Mouse (Mus musculus) kidney, adult 2 months (tissue): Measurements from ENCODE around the gene Rhobtb1. TPM values are rescaled to one million over a fixed set of nuclear protein-coding genes. Genes with fewer than 3 reads are reported as not detected.

Experiments used
- DNase-seq: peaks from one replicate; pipeline ENCODE4 v3.0.0; 2021
- H3K27ac ChIP-seq: fragments of 200-500 bp; 2 replicates; pipeline ENCODE4 v1.5.1; 2012; ENCODE audit warnings: low read depth, low read length, control low read depth, inconsistent platforms; ENCODE audit not compliant: insufficient read depth
- H3K27me3 ChIP-seq: fragments of 200-500 bp; replicated peaks from 2 replicates; pipeline ENCODE4 v1.6.1; 2012; ENCODE audit warnings: mild to moderate bottlenecking, moderate library complexity, low read length, inconsistent platforms; ENCODE audit not compliant: control insufficient read depth, insufficient read depth
- H3K36me3 ChIP-seq: fragments of 200-500 bp; 2 replicates; pipeline ENCODE4 v1.6.1; 2012; ENCODE audit warnings: mild to moderate bottlenecking, moderate library complexity, low read length, inconsistent platforms; ENCODE audit not compliant: control insufficient read depth, insufficient read depth
- H3K4me1 ChIP-seq: fragments of 200-500 bp; 2 replicates; pipeline ENCODE4 v1.6.1; 2011; ENCODE audit warnings: low read length; ENCODE audit not compliant: control insufficient read depth, insufficient read depth
- H3K4me3 ChIP-seq: fragments of 200-500 bp; 2 replicates; pipeline ENCODE4 v1.5.1; 2011; ENCODE audit warnings: mild to moderate bottlenecking, low read depth, low read length, control low read depth; ENCODE audit not compliant: insufficient read depth
- CTCF ChIP-seq: fragments of 200-500 bp; conservative IDR thresholded peaks from 2 replicates; pipeline ENCODE4 v1.5.1; 2011; ENCODE audit warnings: low read depth, mild to moderate bottlenecking, control low read depth, low read length, moderate library complexity, mixed read lengths; ENCODE audit not compliant: insufficient read depth, insufficient read length
- POLR2A ChIP-seq: fragments of 200-500 bp; IDR thresholded peaks from one replicate; pipeline ENCODE4 v1.6.1; 2011; ENCODE audit warnings: low read depth, low read length, control low read depth
- WGBS: fragments of 180-500 bp; shearing (Covaris S2); methylation state at CpG from one replicate; pipeline ENCODE4 v1.1.7; 2018; 5-methylcytosine and 5-hydroxymethylcytosine counted together
- polyA plus RNA-seq: library from polyadenylated mRNA; depleted of rRNA; stranded (reverse); fragments of >200 nt; gene quantifications from 2 replicates; pipeline ENCODE4 v1.2.3, GENCODE M21; 2012

Gene Rhobtb1
- polyA plus RNA-seq, 1 experiment: 20.6 TPM

DNA sequence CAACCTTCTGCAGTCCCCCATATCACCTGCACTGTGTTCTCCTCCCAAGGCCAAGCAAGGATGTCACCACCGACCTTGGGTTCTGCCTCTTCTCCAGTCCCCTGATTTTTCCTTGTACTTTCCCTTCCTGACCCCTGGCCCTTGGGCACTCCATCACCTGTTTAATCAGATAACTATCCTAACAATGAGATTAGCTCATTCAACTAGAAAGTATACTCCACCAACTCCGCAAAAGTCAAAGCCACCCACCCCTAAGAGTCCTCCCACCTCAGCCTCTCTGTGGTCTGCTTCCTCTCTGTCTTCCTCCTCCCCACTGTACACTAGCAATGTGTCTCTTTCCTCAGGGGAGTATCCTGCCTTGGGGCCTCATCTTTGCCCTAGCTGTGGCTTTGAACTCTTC is 107.9 kb downstream of the Rhobtb1 start:
- peak overlapping the region; percentile 26 for H3K27ac ChIP-seq
- DNase-seq: no peak
- 30% methylated on average over 2 of the region's 2 CpGs for WGBS

GRCm38 (mm10) chr10:69259929-69260328 is 108.7 kb downstream of the Rhobtb1 start:
- Histone ChIP-seq H3K36me3 (no peaks in the 10 kb centered on the region; the same call in 1 of the 2 replicates), H3K27ac (peak overlapping the region; percentile 17), H3K27me3 (no peaks in the 10 kb centered on the region), H3K4me3 (no peak overlapping the region), H3K4me1 (peaks cover 16% of the 10 kb centered on the region; the same call in 1 of the 2 replicates)
- TF ChIP-seq POLR2A (no peak), CTCF (no peak)
- DNase-seq: peak; percentile 65
- WGBS: 51% methylated on average over 8 of the region's 8 CpGs

More for the DNA sequence above, 107.9 kb downstream of the Rhobtb1 start:
- H3K4me1 ChIP-seq: peaks cover 20% of the 10 kb centered on the region
- H3K36me3 ChIP-seq: no peaks in the 10 kb centered on the region; the same call in 1 of the 2 replicates
- TF ChIP-seq CTCF: no peak
- no peak for TF ChIP-seq POLR2A
- H3K4me3 ChIP-seq: no peak overlapping the region
- H3K27me3 ChIP-seq: no peaks in the 10 kb centered on the region

GRCm38 (mm10) chr10:69262918-69263822 is 111.9 kb downstream of the Rhobtb1 start:
- H3K4me1 ChIP-seq: peaks cover 24% of the 10 kb centered on the region; the same call in 1 of the 2 replicates
- TF ChIP-seq CTCF: no peak
- no peak for TF ChIP-seq POLR2A
- no peak overlapping the region for H3K4me3 ChIP-seq
- no peaks in the 10 kb centered on the region for H3K27me3 ChIP-seq
- DNase-seq: peak; percentile 88
- 26% methylated on average over 14 of the region's 14 CpGs for WGBS
- H3K36me3 ChIP-seq: no peaks in the 10 kb centered on the region; the same call in 1 of the 2 replicates
- peak overlapping the region; percentile 89 for H3K27ac ChIP-seq

DNA sequence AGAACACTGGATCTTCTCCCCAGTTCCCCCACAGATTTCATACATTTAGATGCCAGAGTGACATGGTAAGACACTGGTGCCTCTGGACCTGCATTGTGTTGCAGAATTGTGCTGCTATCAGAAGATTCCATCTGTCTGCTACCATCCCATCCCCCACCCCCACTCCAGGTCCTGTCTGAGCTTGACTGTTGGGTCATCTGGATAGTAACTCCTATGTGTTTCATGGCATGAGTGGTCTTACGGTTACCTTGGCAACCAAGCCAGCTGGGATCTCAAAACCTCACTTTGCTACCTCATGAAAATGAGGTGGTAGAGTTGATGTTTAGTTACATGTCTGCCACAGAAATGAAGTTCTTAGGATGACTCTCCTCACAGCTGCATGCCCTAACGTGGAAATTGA is 112.7 kb downstream of the Rhobtb1 start:
- Histone ChIP-seq H3K36me3 (no peaks in the 10 kb centered on the region; the same call in 1 of the 2 replicates), H3K27me3 (no peaks in the 10 kb centered on the region), H3K27ac (peak overlapping the region; percentile 95), H3K4me3 (no peak overlapping the region), H3K4me1 (peaks cover 24% of the 10 kb centered on the region; the same call in 1 of the 2 replicates)
- DNase-seq: no peak
- 45% methylated on average over 2 of the region's 2 CpGs for WGBS
- no peak for TF ChIP-seq CTCF
- TF ChIP-seq POLR2A: no peak

GRCm38 (mm10) chr10:69265421-69265820 is 114.2 kb downstream of the Rhobtb1 start:
- Histone ChIP-seq H3K4me1 (peaks cover 24% of the 10 kb centered on the region; the same call in 1 of the 2 replicates), H3K36me3 (peaks cover 5% of the 10 kb centered on the region; the same call in 1 of the 2 replicates), H3K4me3 (no peak overlapping the region), H3K27me3 (no peaks in the 10 kb centered on the region), H3K27ac (peak overlapping the region; percentile 84)
- WGBS: 63% methylated on average over 15 of the region's 15 CpGs
- TF ChIP-seq POLR2A (no peak), CTCF (no peak)
- no peak for DNase-seq

DNA sequence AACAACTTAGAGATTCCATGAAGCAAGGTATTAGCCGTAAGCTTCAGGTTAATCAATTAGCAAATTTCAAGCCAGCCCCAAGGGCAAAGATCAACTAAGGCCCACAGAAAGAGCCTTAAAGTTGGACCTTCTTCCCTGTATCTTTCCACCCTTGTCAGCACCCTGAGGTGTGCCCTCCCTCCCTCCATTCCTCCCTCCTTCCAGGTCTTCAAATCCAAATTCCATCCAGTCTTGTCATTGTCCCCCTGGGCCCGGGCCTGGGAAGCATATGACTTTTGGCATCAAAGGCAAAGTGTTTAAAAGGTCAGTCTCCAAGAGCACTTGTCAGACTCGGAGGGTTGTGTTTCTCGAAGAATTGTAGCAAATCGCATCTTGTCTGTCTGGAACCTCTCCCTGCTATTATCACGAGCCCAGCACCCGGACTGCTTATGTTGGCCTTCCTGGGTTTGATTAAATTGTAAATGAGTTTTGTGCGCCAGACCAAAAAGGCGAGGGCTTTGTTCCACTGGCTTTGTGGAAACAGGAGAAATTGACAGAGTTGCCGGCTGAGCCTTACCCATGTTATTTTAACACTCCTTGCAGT is 116.9 kb downstream of the Rhobtb1 start:
- TF ChIP-seq CTCF (no peak), POLR2A (no peak)
- peaks cover 20% of the 10 kb centered on the region; the same call in 1 of the 2 replicates for H3K4me1 ChIP-seq
- peak; percentile 88 for DNase-seq
- peaks cover 5% of the 10 kb centered on the region; the same call in 1 of the 2 replicates for H3K36me3 ChIP-seq
- no peak overlapping the region for H3K4me3 ChIP-seq
- peak overlapping the region; percentile 97 for H3K27ac ChIP-seq
- 54% methylated on average over 10 of the region's 10 CpGs for WGBS
- H3K27me3 ChIP-seq: no peaks in the 10 kb centered on the region

- TF ChIP-seq CTCF (no peak), POLR2A (no peak)
- peaks cover 6% of the 10 kb centered on the region; the same call in 1 of the 2 replicates for H3K4me1 ChIP-seq
- DNase-seq: no peak
- no peak overlapping the region for H3K27ac ChIP-seq
- H3K36me3 ChIP-seq: peaks cover 5% of the 10 kb centered on the region; the same call in 1 of the 2 replicates
- H3K27me3 ChIP-seq: no peaks in the 10 kb centered on the region
- H3K4me3 ChIP-seq: no peak overlapping the region
- WGBS: 67% methylated on average over 10 of the region's 10 CpGs
Observed at GRCm38 (mm10) chr10:69271436-69271835, 120.2 kb downstream of the Rhobtb1 start.
